ENCODE assay signal across 9 mouse cellular contexts in the genomic region with DNA sequence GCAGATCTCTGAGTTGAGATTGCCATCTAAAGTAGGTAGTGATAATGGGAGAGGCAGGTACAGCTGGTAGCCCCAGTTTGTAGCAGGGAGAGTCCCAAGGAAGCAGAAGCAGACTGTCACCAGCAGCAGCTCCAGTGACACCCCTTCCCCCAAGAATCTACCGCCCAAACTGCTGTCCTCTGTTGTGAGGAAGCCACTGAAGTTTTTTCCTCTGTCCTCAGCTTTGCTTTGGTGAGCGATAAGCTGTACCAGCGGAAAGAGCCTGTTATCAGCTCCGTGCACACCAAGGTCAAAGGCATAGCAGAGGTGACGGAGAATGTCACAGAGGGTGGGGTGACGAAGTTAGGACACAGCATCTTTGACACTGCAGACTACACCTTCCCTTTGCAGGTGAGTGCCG. TPM values are rescaled to one million over a fixed set of nuclear protein-coding genes. Genes with fewer than 3 reads are reported as not detected.
DNase-seq lines count a peak whose midpoint lies in the region; ATAC-seq and TF ChIP-seq lines count a peak whose summit lies in the region.
"Had no signal": no experiment of that assay in that cellular context is flagged by ENCODE, and none has a peak within 500 bp of the region (broad histone marks: within the 10 kb centered on the region; RNA-seq: fewer than 3 reads in every experiment).

No protein-coding gene starts in this region.

- H3K4me3 ChIP-seq in liver, embryonic 14.5 days (ENCODE audit: insufficient read depth in 1 of 2, low read depth in 2 of 2, low read length in 2 of 2): no peak overlapping the region
- H3K4me3 ChIP-seq in gastrocnemius, adult 2 months: no peak overlapping the region
- H3K4me3 ChIP-seq: embryonic facial prominence, embryonic 13.5 days had no signal

- peak; percentile 18 for DNase-seq in embryo, embryonic 10 days (ENCODE audit: low spot score)
- DNase-seq in embryo, embryonic 9.5 days (ENCODE audit: extremely low spot score): no peak
- DNase-seq in thymus, postnatal 14 days: peak; percentile 19
- no peak for DNase-seq in thymus, adult 18-20 months
- peak; percentile 72 to 74 (median 72) for DNase-seq in liver, embryonic 14.5 days (ENCODE audit: low read depth in 3 of 3, low spot score in 3 of 3)
- no peak for DNase-seq in gastrocnemius, adult 2 months
- no peak for DNase-seq in cerebellum, postnatal 10 days
- no peak for DNase-seq in cerebellum, adult 9-11 months

- peak; percentile 87 for TF ChIP-seq EP300 in liver, embryonic 14.5 days (IDR thresholded peaks at IDR 0.05; ENCODE audit: low read depth)

- peaks cover 13 to 30% of the 10 kb centered on the region in 2 experiments for H3K4me1 ChIP-seq in liver, embryonic 14.5 days (replicated peaks; ENCODE audit: control insufficient read depth in 2 of 2, insufficient read depth in 2 of 2, low read length in 1 of 2)

- no peak for TF ChIP-seq CTCF in liver, embryonic 14.5 days (IDR thresholded peaks at IDR 0.05; ENCODE audit: low read depth)
- no peak for TF ChIP-seq CTCF in gastrocnemius, adult 2 months (IDR thresholded peaks at IDR 0.05)

- no peaks in the 10 kb centered on the region for H3K27me3 ChIP-seq in liver, embryonic 14.5 days (ENCODE audit: control insufficient read depth, insufficient read depth, low read length)
- H3K27me3 ChIP-seq: embryonic facial prominence, embryonic 13.5 days had no signal

- no peaks in the 10 kb centered on the region for H3K9me3 ChIP-seq in liver, embryonic 14.5 days (ENCODE audit: control insufficient read depth, low read length)
- H3K9me3 ChIP-seq: embryonic facial prominence, embryonic 13.5 days had no signal

- intact Hi-C loops in gastrocnemius, adult 2 months (cut with DNase I): no loop called here

- H3K9ac ChIP-seq in liver, embryonic 14.5 days (replicated peaks): no peak overlapping the region; the same call in 1 of the 2 replicates
- H3K9ac ChIP-seq: embryonic facial prominence, embryonic 13.5 days had no signal

- H3K36me3 ChIP-seq in liver, embryonic 14.5 days (replicated peaks; ENCODE audit: control insufficient read depth, insufficient read depth, low read depth): no peaks in the 10 kb centered on the region
- H3K36me3 ChIP-seq: embryonic facial prominence, embryonic 13.5 days had no signal

- WGBS in liver, embryonic 14.5 days (ENCODE audit: insufficient replicate concordance): 6% methylated on average over 7 of the region's 7 CpGs

- H3K27ac ChIP-seq in liver, embryonic 14.5 days: 0 out of 2 replicates have a peak overlapping the region, but pooled peaks have one; percentile 26
- no peak overlapping the region for H3K27ac ChIP-seq in gastrocnemius, adult 2 months

- ATAC-seq in liver, embryonic 14.5 days (ENCODE audit: insufficient read depth): peak; percentile 87

- H3K4me2 ChIP-seq in liver, embryonic 14.5 days (ENCODE audit: low read depth): peak overlapping the region; percentile 42

RNA-seq across cellular contexts. Expression of a gene that starts 8.8 kb away (rescaled TPM):
- 0.83 and 1.7 TPM in 2 replicates for polyA plus RNA-seq in liver, embryonic 14.5 days (2012; rRNA removed)
- polyA plus RNA-seq in liver, embryonic 14.5 days (2014; fragmentation: Nextera tagmentation; extraction: Ambion mirVana): 0.83 and 0.99 TPM in 2 replicates
- 1 to 10 TPM; 1.8 TPM for total RNA-seq in gastrocnemius, adult 2 months (2021)

RNA-seq across cellular contexts. Expression of a gene that starts 38.2 kb away (rescaled TPM):
- polyA plus RNA-seq in liver, embryonic 14.5 days (2012; rRNA removed): 0.68 and 0.93 TPM in 2 replicates
- 2.0 and 2.2 TPM in 2 replicates for polyA plus RNA-seq in liver, embryonic 14.5 days (2014; fragmentation: Nextera tagmentation; extraction: Ambion mirVana)
- 1 to 10 TPM; 4.6 to 8.5 TPM for total RNA-seq in gastrocnemius, adult 2 months (2021)

RNA-seq across cellular contexts. Expression of a gene that starts 54.8 kb away (rescaled TPM):
- 10.3 and 12.2 TPM in 2 replicates for polyA plus RNA-seq in liver, embryonic 14.5 days (2012; rRNA removed)
- polyA plus RNA-seq in liver, embryonic 14.5 days (2014; fragmentation: Nextera tagmentation; extraction: Ambion mirVana): 19.9 and 20.7 TPM in 2 replicates
- total RNA-seq in gastrocnemius, adult 2 months (2021): 1 to 10 TPM; 3.8 to 5.5 TPM

Comparison
In these comparisons a context has a peak if more than half of its experiments do, and no peak if none do; other contexts are left out.
1. DNase-seq: peak in embryo, embryonic 10 days (single experiment), thymus, postnatal 14 days (single experiment) and liver, embryonic 14.5 days (3 of 3); none in embryo, embryonic 9.5 days (single experiment), thymus, adult 18-20 months (0 of 2), gastrocnemius, adult 2 months (single experiment), cerebellum, postnatal 10 days (0 of 2) and cerebellum, adult 9-11 months (single experiment).